Comparison of ENCODE assay signal across 27 mouse cellular contexts in genomic region chr17:88613172-88613571, GRCm38 (mm10). TPM values are rescaled to one million over a fixed set of nuclear protein-coding genes. Genes with fewer than 3 reads are reported as not detected.
DNase-seq lines count a peak whose midpoint lies in the region; ATAC-seq and TF ChIP-seq lines count a peak whose summit lies in the region.
"Had no signal": no experiment of that assay in that cellular context is flagged by ENCODE, and none has a peak within 500 bp of the region (broad histone marks: within the 10 kb centered on the region; RNA-seq: fewer than 3 reads in every experiment).

No protein-coding gene starts in this region.

- H3K4me3 ChIP-seq in liver, embryonic 11.5 days (ENCODE audit: low read depth, low read length) = no peak overlapping the region
- no peak overlapping the region for H3K4me3 ChIP-seq in liver, embryonic 12.5 days
- no peak overlapping the region for H3K4me3 ChIP-seq in intestine, postnatal 0 days (ENCODE audit: low read depth, low read length)
- H3K4me3 ChIP-seq in midbrain, embryonic 13.5 days (replicated peaks) = no peak overlapping the region
- no peak overlapping the region for H3K4me3 ChIP-seq in kidney, embryonic 14.5 days (ENCODE audit: low read length)
- H3K4me3 ChIP-seq: layer of hippocampus, adult 2 months; left cerebral cortex, adult 2 months; limb, embryonic 10.5 days; myocyte; neural tube, embryonic 15.5 days had no signal

- peak; percentile 31; the same call in 1 of the 2 replicates for ATAC-seq in liver, embryonic 11.5 days (replicated peaks; ENCODE audit: low FRiP score)
- no peak for ATAC-seq in liver, embryonic 12.5 days
- ATAC-seq in intestine, postnatal 0 days = peak; percentile 46; the same call in 1 of the 2 replicates
- no peak for ATAC-seq in midbrain, embryonic 13.5 days
- ATAC-seq in erythroblast, adult 5-6 weeks (replicated peaks; ENCODE audit: low FRiP score, poor library complexity, severe bottlenecking) = no peak
- ATAC-seq in kidney, embryonic 14.5 days (ENCODE audit: low FRiP score, low TSS enrichment) = no peak
- ATAC-seq: inflammation-experienced regulatory T-cells, adult 6 months had no signal

- no peaks in the 10 kb centered on the region for H3K4me1 ChIP-seq in liver, embryonic 11.5 days (replicated peaks; ENCODE audit: control insufficient read depth, insufficient read depth, low read length)
- 0 out of 2 replicates have a peak, but pooled peaks cover 13% of the 10 kb centered on the region for H3K4me1 ChIP-seq in liver, embryonic 12.5 days
- H3K4me1 ChIP-seq in intestine, postnatal 0 days (replicated peaks; ENCODE audit: control insufficient read depth, insufficient read depth, low read length) = no peaks in the 10 kb centered on the region
- no peaks in the 10 kb centered on the region for H3K4me1 ChIP-seq in midbrain, embryonic 13.5 days (replicated peaks)
- no peaks in the 10 kb centered on the region for H3K4me1 ChIP-seq in kidney, embryonic 14.5 days (ENCODE audit: control insufficient read depth, insufficient read depth, low read length)
- H3K4me1 ChIP-seq: neural tube, embryonic 15.5 days had no signal

- no peak for TF ChIP-seq CTCF in intestine, postnatal 0 days (IDR thresholded peaks at IDR 0.05; ENCODE audit: low read depth)

- H3K27me3 ChIP-seq in liver, embryonic 11.5 days (replicated peaks; ENCODE audit: control insufficient read depth, insufficient read depth, low read length) = no peaks in the 10 kb centered on the region
- no peaks in the 10 kb centered on the region for H3K27me3 ChIP-seq in liver, embryonic 12.5 days (replicated peaks)
- H3K27me3 ChIP-seq in intestine, postnatal 0 days (replicated peaks; ENCODE audit: control insufficient read depth, insufficient read depth, low read length) = no peaks in the 10 kb centered on the region
- H3K27me3 ChIP-seq in midbrain, embryonic 13.5 days = no peaks in the 10 kb centered on the region
- no peaks in the 10 kb centered on the region for H3K27me3 ChIP-seq in kidney, embryonic 14.5 days (ENCODE audit: control insufficient read depth, insufficient read depth, low read length)
- H3K27me3 ChIP-seq: neural tube, embryonic 15.5 days had no signal

- 49% methylated on average over 6 of the region's 6 CpGs for WGBS in liver, embryonic 11.5 days
- 42% methylated on average over 6 of the region's 6 CpGs for WGBS in liver, embryonic 12.5 days (ENCODE audit: insufficient replicate concordance)
- 45% methylated on average over 6 of the region's 6 CpGs for WGBS in intestine, postnatal 0 days
- WGBS in midbrain, embryonic 13.5 days = 49% methylated on average over 6 of the region's 6 CpGs
- WGBS in kidney, embryonic 14.5 days = 64% methylated on average over 6 of the region's 6 CpGs

- no peak overlapping the region for H3K4me2 ChIP-seq in liver, embryonic 11.5 days
- H3K4me2 ChIP-seq in liver, embryonic 12.5 days = no peak overlapping the region
- H3K4me2 ChIP-seq in intestine, postnatal 0 days (replicated peaks; ENCODE audit: low read depth) = no peak overlapping the region
- no peak overlapping the region for H3K4me2 ChIP-seq in midbrain, embryonic 13.5 days (replicated peaks)
- no peak overlapping the region for H3K4me2 ChIP-seq in kidney, embryonic 14.5 days (replicated peaks; ENCODE audit: low read depth, low read length)
- H3K4me2 ChIP-seq: heart, embryonic 11.5 days; neural tube, embryonic 15.5 days had no signal

- no peak for DNase-seq in liver, embryonic 11.5 days (ENCODE audit: low spot score)
- peak; percentile 75 for DNase-seq in R1 (ENCODE audit: low read depth, low spot score)
- no peak for DNase-seq in left cerebral cortex, adult 11 months (ENCODE audit: low spot score)
- DNase-seq: adrenal gland, postnatal 10 days; cerebellum, adult 9-10 months; heart, postnatal 10 days; kidney, postnatal 10 days; midbrain, embryonic 14.5 days; right cerebral cortex, postnatal 14 days; spleen, adult 18-20 months; thymus, adult 2 months had no signal

- no peak overlapping the region for H3K9ac ChIP-seq in liver, embryonic 11.5 days (ENCODE audit: low read depth, low read length)
- no peak overlapping the region for H3K9ac ChIP-seq in liver, embryonic 12.5 days
- no peak overlapping the region for H3K9ac ChIP-seq in intestine, postnatal 0 days (ENCODE audit: low read depth, low read length)
- no peak overlapping the region for H3K9ac ChIP-seq in midbrain, embryonic 13.5 days (replicated peaks)
- no peak overlapping the region for H3K9ac ChIP-seq in kidney, embryonic 14.5 days (ENCODE audit: low read depth, low read length)
- H3K9ac ChIP-seq: liver, embryonic 14.5 days; neural tube, embryonic 15.5 days had no signal

- H3K36me3 ChIP-seq in liver, embryonic 11.5 days (ENCODE audit: control insufficient read depth, insufficient read depth, low read length) = no peaks in the 10 kb centered on the region
- no peaks in the 10 kb centered on the region for H3K36me3 ChIP-seq in liver, embryonic 12.5 days
- H3K36me3 ChIP-seq in intestine, postnatal 0 days (ENCODE audit: control insufficient read depth, insufficient read depth) = no peaks in the 10 kb centered on the region
- H3K36me3 ChIP-seq in midbrain, embryonic 13.5 days = no peaks in the 10 kb centered on the region
- H3K36me3 ChIP-seq in kidney, embryonic 14.5 days (ENCODE audit: control insufficient read depth, insufficient read depth, low read length) = no peaks in the 10 kb centered on the region
- H3K36me3 ChIP-seq: limb, embryonic 10.5 days; neural tube, embryonic 15.5 days had no signal

- no peak overlapping the region for H3K27ac ChIP-seq in liver, embryonic 11.5 days (ENCODE audit: low read depth, low read length)
- no peak overlapping the region for H3K27ac ChIP-seq in liver, embryonic 12.5 days
- H3K27ac ChIP-seq in intestine, postnatal 0 days (ENCODE audit: low read depth, low read length) = no peak overlapping the region
- no peak overlapping the region for H3K27ac ChIP-seq in midbrain, embryonic 13.5 days
- H3K27ac ChIP-seq in kidney, embryonic 14.5 days (ENCODE audit: low read depth, low read length) = no peak overlapping the region
- H3K27ac ChIP-seq: layer of hippocampus, adult 2 months; left cerebral cortex, adult 2 months; limb, embryonic 10.5 days; liver, embryonic 14.5 days; macrophage; neural tube, embryonic 15.5 days had no signal

- H3K9me3 ChIP-seq in liver, embryonic 11.5 days (ENCODE audit: control insufficient read depth, low read length) = no peaks in the 10 kb centered on the region
- H3K9me3 ChIP-seq in liver, embryonic 12.5 days (replicated peaks) = no peaks in the 10 kb centered on the region
- H3K9me3 ChIP-seq in intestine, postnatal 0 days (ENCODE audit: control insufficient read depth) = no peaks in the 10 kb centered on the region
- H3K9me3 ChIP-seq in midbrain, embryonic 13.5 days = no peaks in the 10 kb centered on the region
- no peaks in the 10 kb centered on the region for H3K9me3 ChIP-seq in kidney, embryonic 14.5 days (ENCODE audit: control insufficient read depth, low read length)
- H3K9me3 ChIP-seq: limb, embryonic 10.5 days; neural tube, embryonic 15.5 days had no signal

RNA-seq across cellular contexts. Expression of gene Ston1, which starts 15.7 kb away (rescaled TPM):
- 2.8 and 2.9 TPM in 2 replicates for polyA plus RNA-seq in liver, embryonic 11.5 days (2014; fragmentation: Nextera tagmentation; extraction: Ambion mirVana)
- 1.4 TPM in 2 replicates for polyA plus RNA-seq in liver, embryonic 12.5 days (2016; fragmentation: Nextera tagmentation; extraction: Ambion mirVana)
- polyA plus RNA-seq in intestine, postnatal 0 days (2015; fragmentation: Nextera tagmentation; extraction: Ambion mirVana) = 3.7 and 3.9 TPM in 2 replicates
- polyA plus RNA-seq in midbrain, embryonic 13.5 days (2015; fragmentation: Nextera tagmentation; extraction: Ambion mirVana) = 0.89 and 1.7 TPM in 2 replicates
- total RNA-seq in erythroblast, adult 5-6 weeks (2015; ENCODE audit: low replicate concordance) = not detected in 2 replicates
- not detected in 2 replicates for total RNA-seq in erythroblast, adult 5-6 weeks (2017; ENCODE audit: low replicate concordance)
- 7.8 and 11.5 TPM in 2 replicates for polyA plus RNA-seq in kidney, embryonic 14.5 days (2014; fragmentation: Nextera tagmentation; extraction: Ambion mirVana)

RNA-seq across cellular contexts. Expression of gene Gtf2a1l, which starts 55.3 kb away (rescaled TPM):
- 0.14 TPM in 1 of 2 replicates, not detected in the other for polyA plus RNA-seq in liver, embryonic 11.5 days (2014; fragmentation: Nextera tagmentation; extraction: Ambion mirVana)
- not detected in 2 replicates for polyA plus RNA-seq in liver, embryonic 12.5 days (2016; fragmentation: Nextera tagmentation; extraction: Ambion mirVana)
- polyA plus RNA-seq in intestine, postnatal 0 days (2015; fragmentation: Nextera tagmentation; extraction: Ambion mirVana) = not detected in 2 replicates
- polyA plus RNA-seq in midbrain, embryonic 13.5 days (2015; fragmentation: Nextera tagmentation; extraction: Ambion mirVana) = 0.12 and 0.28 TPM in 2 replicates
- total RNA-seq in erythroblast, adult 5-6 weeks (2015; ENCODE audit: low replicate concordance) = not detected in 2 replicates
- total RNA-seq in erythroblast, adult 5-6 weeks (2017; ENCODE audit: low replicate concordance) = not detected in 2 replicates
- not detected in 2 replicates for polyA plus RNA-seq in kidney, embryonic 14.5 days (2014; fragmentation: Nextera tagmentation; extraction: Ambion mirVana)
- total RNA-seq: adrenal gland, postnatal 10 days; gastrocnemius, adult 18-20 months; gastrocnemius, postnatal 4 days; heart, postnatal 10 days; layer of hippocampus, adult 2 months had no signal
- polyA plus RNA-seq: liver, embryonic 14.5 days; macrophage; midbrain, embryonic 14.5 days; myocyte had no signal

Comparison
In these comparisons a context has a peak if more than half of its experiments do, and no peak if none do; other contexts are left out.
1. ATAC-seq: peak in liver, embryonic 11.5 days (single experiment) and intestine, postnatal 0 days (single experiment); none in liver, embryonic 12.5 days (single experiment), midbrain, embryonic 13.5 days (single experiment), erythroblast, adult 5-6 weeks (single experiment) and kidney, embryonic 14.5 days (single experiment).